Mouse (Mus musculus) liver, embryonic 14.5 days (tissue): ENCODE results near the gene Apoe.

ENCODE experiments used
- CTCF ChIP-seq: IDR thresholded peaks from 2 replicates; pipeline ENCODE4 v1.5.1; 2016; ENCODE audit warnings: antibody characterized with exemption, low read depth, control low read depth
- EP300 ChIP-seq: IDR thresholded peaks from 2 replicates; pipeline ENCODE4 v1.6.1; 2016; ENCODE audit warnings: antibody characterized with exemption, low read depth

- TF ChIP-seq CTCF (no peak), EP300 (no peak)
Observed at GRCm38 (mm10) chr7:19680702-19681101, 18.3 kb downstream of the Apoe start.
